Mouse (Mus musculus) erythroblast, embryonic 14.5 days (primary cell): Measurements from ENCODE around the gene Cdc42bpa.

Experiments used
- GATA1 ChIP-seq: IDR thresholded peaks from 2 replicates; pipeline ENCODE4 v1.6.1; 2012; ENCODE audit warnings: low read length, inconsistent platforms, mixed read lengths
- TAL1 ChIP-seq: IDR thresholded peaks from 3 replicates; pipeline ENCODE4 v1.6.1; 2012; ENCODE audit warnings: low read length, inconsistent platforms, mixed read lengths

DNA sequence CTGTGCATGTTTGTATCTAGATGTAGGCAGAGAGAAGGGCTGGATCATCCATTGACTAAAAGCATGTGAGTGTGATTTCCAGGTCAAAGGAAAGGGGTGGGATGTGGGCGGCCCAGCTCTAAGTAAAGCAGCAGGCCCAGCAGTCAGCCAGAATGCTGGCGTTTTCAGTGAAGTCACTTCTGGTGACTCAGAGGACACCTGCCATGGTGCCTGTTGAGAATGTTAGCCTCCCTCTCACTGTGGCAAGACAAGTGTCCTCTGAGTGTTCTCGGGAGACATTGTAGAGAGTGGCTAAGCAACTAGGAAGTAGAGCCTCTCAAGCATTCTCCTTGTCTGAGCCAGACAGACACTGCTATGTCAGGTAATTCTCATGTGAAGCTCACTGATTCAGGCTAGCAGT lies 144.3 kb downstream of the Cdc42bpa start:
- TF ChIP-seq TAL1 (no peak), GATA1 (no peak)
